Mouse (Mus musculus): ENCODE measurements around the gene Khdc3.
A peak's percentile ranks its signal among the peaks of the same experiment; 100 is the strongest.
"Not testable (repeated sequence)": the region's sequence is repeated elsewhere in the genome, so short reads cannot be mapped to it uniquely, and the experiment has no call there.

The Khdc3 gene

GRCm38 (mm10) chr9:73102181-73102580, 545 bp downstream of the Khdc3 start, which contains the start of gene Gm20509:
Gene Gm20509 (plus strand): TSS chr9:73102470.
- DNase-seq (ENCODE audit: low read depth, low spot score): peak; percentile 66

GRCm38 (mm10) chr9:73103159-73103879, 1.7 kb downstream of the Khdc3 start:
- no peak for DNase-seq (ENCODE audit: low read depth, low spot score)

GRCm38 (mm10) chr9:73103880-73104198, 2.2 kb downstream of the Khdc3 start:
- no peak for DNase-seq (ENCODE audit: low read depth, low spot score)

- no peak for DNase-seq (ENCODE audit: low read depth, low spot score)
These were observed 3.5 kb downstream of the Khdc3 start for GRCm38 (mm10) chr9:73105141-73105540.

- DNase-seq (ENCODE audit: low read depth, low spot score): no peak
These were observed 4.1 kb downstream of the Khdc3 start for GRCm38 (mm10) chr9:73105771-73106170.

GRCm38 (mm10) chr9:73112919-73113906, 11.6 kb downstream of the Khdc3 start, which contains the start of gene Rsl24d1:
Gene Rsl24d1 (plus strand): TSS chr9:73113426.
- peak; percentile 97 for DNase-seq (ENCODE audit: low read depth, low spot score)

- DNase-seq (ENCODE audit: low read depth, low spot score): not testable (repeated sequence)
These were observed 15.1 kb downstream of the Khdc3 start for GRCm38 (mm10) chr9:73116704-73117103.

- DNase-seq (ENCODE audit: low read depth, low spot score): peak; percentile 45
These were observed 16.4 kb downstream of the Khdc3 start for GRCm38 (mm10) chr9:73118012-73118411.

GRCm38 (mm10) chr9:73121735-73122134, 20.1 kb downstream of the Khdc3 start:
- peak; percentile 68 for DNase-seq (ENCODE audit: low read depth, low spot score)

- DNase-seq (ENCODE audit: low read depth, low spot score): peak; percentile 58
These were observed 23.5 kb downstream of the Khdc3 start for GRCm38 (mm10) chr9:73125043-73125570.

GRCm38 (mm10) chr9:73127457-73127856, 25.8 kb downstream of the Khdc3 start:
- DNase-seq (ENCODE audit: low read depth, low spot score): no peak

GRCm38 (mm10) chr9:73129875-73130274, 28.2 kb downstream of the Khdc3 start:
- DNase-seq (ENCODE audit: low read depth, low spot score): no peak

GRCm38 (mm10) chr9:73130529-73130928, 28.9 kb downstream of the Khdc3 start:
- no peak for DNase-seq (ENCODE audit: low read depth, low spot score)

GRCm38 (mm10) chr9:73137341-73137886, 35.8 kb downstream of the Khdc3 start:
- DNase-seq (ENCODE audit: low read depth, low spot score): no peak

Measured in ES-CJ7 (cell line).